Comparison of ENCODE assay signal across 11 mouse cellular contexts in the genomic region with DNA sequence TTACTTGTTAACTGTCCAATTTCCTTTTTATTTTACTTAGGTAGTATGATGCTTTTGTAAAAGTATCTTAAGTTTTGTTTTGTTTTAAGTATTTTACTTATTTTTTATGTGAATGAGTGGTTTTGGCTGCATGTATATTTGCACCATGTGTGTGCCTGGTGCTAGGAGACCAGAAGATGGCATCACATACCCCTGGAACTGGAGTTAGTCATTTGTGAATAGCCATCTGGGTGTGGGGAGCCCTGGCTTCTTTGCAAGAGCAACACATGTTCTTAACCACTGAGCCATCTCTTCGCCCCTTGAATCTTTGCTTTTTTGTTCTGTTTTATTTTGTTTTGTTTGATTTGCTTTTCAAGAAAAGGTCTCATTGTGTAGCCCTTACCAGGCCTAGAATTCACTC. TPM values are rescaled to one million over a fixed set of nuclear protein-coding genes. Genes with fewer than 3 reads are reported as not detected.
A peak's percentile ranks its signal among the peaks of the same experiment; 100 is the strongest.
DNase-seq lines count a peak whose midpoint lies in the region; ATAC-seq lines count a peak whose summit lies in the region.
"Had no signal": no experiment of that assay in that cellular context is flagged by ENCODE, and none has a peak within 500 bp of the region (broad histone marks: within the 10 kb centered on the region; RNA-seq: fewer than 3 reads in every experiment).

No protein-coding gene starts in this region.

- no peak for ATAC-seq in heart, embryonic 14.5 days (ENCODE audit: insufficient number of reproducible peaks, insufficient read depth, low FRiP score, low read depth)
- no peak for ATAC-seq in lung, embryonic 15.5 days (ENCODE audit: borderline replicate concordance, extremely low read depth, low FRiP score, low TSS enrichment)
- ATAC-seq in embryonic facial prominence, embryonic 13.5 days (ENCODE audit: insufficient number of reproducible peaks, insufficient read depth, low FRiP score, low TSS enrichment, low read depth): no peak

- no peak overlapping the region for H3K9ac ChIP-seq in heart, embryonic 14.5 days (ENCODE audit: low read length)
- H3K9ac ChIP-seq in lung, embryonic 15.5 days: no peak overlapping the region
- no peak overlapping the region for H3K9ac ChIP-seq in embryonic facial prominence, embryonic 13.5 days

- no peaks in the 10 kb centered on the region for H3K9me3 ChIP-seq in heart, embryonic 14.5 days (ENCODE audit: control insufficient read depth, low read length)
- H3K9me3 ChIP-seq in lung, embryonic 15.5 days: no peaks in the 10 kb centered on the region
- no peaks in the 10 kb centered on the region for H3K9me3 ChIP-seq in embryonic facial prominence, embryonic 13.5 days

- 83% methylated on average over 1 of the region's 1 CpGs for WGBS in heart, embryonic 14.5 days
- WGBS in lung, embryonic 15.5 days: 88% methylated on average over 1 of the region's 1 CpGs
- WGBS in embryonic facial prominence, embryonic 13.5 days: 95% methylated on average over 1 of the region's 1 CpGs

- H3K4me2 ChIP-seq in heart, embryonic 14.5 days (ENCODE audit: low read length): peak overlapping the region; percentile 74
- peak overlapping the region; percentile 55; the same call in 1 of the 2 replicates for H3K4me2 ChIP-seq in lung, embryonic 15.5 days
- H3K4me2 ChIP-seq in embryonic facial prominence, embryonic 13.5 days: peak overlapping the region; percentile 71

- intact Hi-C loops in heart, postnatal 25 days (cut with DNase I): loop anchor here (5.0 kb wide), 1 partner anchor 99 kb away; no protein-coding TSS in a partner anchor

- peaks cover 46% of the 10 kb centered on the region for H3K36me3 ChIP-seq in heart, embryonic 14.5 days (ENCODE audit: control insufficient read depth, insufficient read depth, low read length)
- H3K36me3 ChIP-seq in lung, embryonic 15.5 days: peaks cover 21% of the 10 kb centered on the region
- peaks cover 30% of the 10 kb centered on the region for H3K36me3 ChIP-seq in embryonic facial prominence, embryonic 13.5 days

- peaks cover 2 to 32% of the 10 kb centered on the region in 2 experiments for H3K4me1 ChIP-seq in heart, embryonic 14.5 days (ENCODE audit: control insufficient read depth in 2 of 2, insufficient read depth in 2 of 2, low read length in 2 of 2)
- H3K4me1 ChIP-seq in lung, embryonic 15.5 days: peaks cover 20% of the 10 kb centered on the region
- H3K4me1 ChIP-seq in embryonic facial prominence, embryonic 13.5 days: peaks cover 27% of the 10 kb centered on the region

- H3K27ac ChIP-seq in heart, embryonic 14.5 days (replicated peaks in 1 of 2; ENCODE audit: control insufficient read depth in 1 of 2, insufficient read depth in 1 of 2, low read depth in 2 of 2, low read length in 2 of 2): no peak overlapping the region
- no peak overlapping the region for H3K27ac ChIP-seq in lung, embryonic 15.5 days
- H3K27ac ChIP-seq in embryonic facial prominence, embryonic 13.5 days: peak overlapping the region; percentile 7; the same call in 1 of the 2 replicates

- H3K27me3 ChIP-seq in heart, embryonic 14.5 days (ENCODE audit: control insufficient read depth, insufficient read depth, low read length): no peaks in the 10 kb centered on the region
- no peaks in the 10 kb centered on the region for H3K27me3 ChIP-seq in lung, embryonic 15.5 days
- no peaks in the 10 kb centered on the region for H3K27me3 ChIP-seq in embryonic facial prominence, embryonic 13.5 days

- H3K4me3 ChIP-seq in heart, embryonic 14.5 days (ENCODE audit: control insufficient read depth in 1 of 2, insufficient read depth in 1 of 2, low read depth in 1 of 2, low read length in 2 of 2): peak overlapping the region in 1 of 2 experiments; percentile 17; a peak in 2 of 4 replicates
- no peak overlapping the region for H3K4me3 ChIP-seq in lung, embryonic 15.5 days
- H3K4me3 ChIP-seq in embryonic facial prominence, embryonic 13.5 days: no peak overlapping the region

- DNase-seq in heart, postnatal 25 days (ENCODE audit: low spot score): no peak
- no peak for DNase-seq in lung, postnatal 25 days (ENCODE audit: low spot score)
- DNase-seq in gastrocnemius, postnatal 25 days: no peak
- no peak for DNase-seq in thymus, postnatal 4 days
- no peak for DNase-seq in thymus, postnatal 0 days (ENCODE audit: low spot score)
- DNase-seq: heart, postnatal 14 days; kidney, postnatal 25 days; left cerebral cortex, postnatal 4 days had no signal

RNA-seq across cellular contexts. Expression of gene Slf2, which starts 2.2 kb away (rescaled TPM):
- polyA plus RNA-seq in heart, embryonic 14.5 days (2014; fragmentation: Nextera tagmentation; extraction: Ambion mirVana): 46.4 and 47.0 TPM in 2 replicates
- 10 to 100 TPM; 18.4 to 22.0 TPM for total RNA-seq in heart, postnatal 25 days (2021)
- 26.0 and 29.4 TPM in 2 replicates for polyA plus RNA-seq in lung, embryonic 15.5 days (2015; fragmentation: Nextera tagmentation; extraction: Ambion mirVana)
- 30.2 and 37.0 TPM in 2 replicates for polyA plus RNA-seq in embryonic facial prominence, embryonic 13.5 days (2015; fragmentation: Nextera tagmentation; extraction: Ambion mirVana)
- 10 to 100 TPM; 11.1 to 11.7 TPM for total RNA-seq in gastrocnemius, postnatal 25 days (2021)
- 16.7 and 17.3 TPM in 2 replicates for polyA plus RNA-seq in thymus, postnatal 0 days (2015; fragmentation: Nextera tagmentation; extraction: Ambion mirVana)

RNA-seq across cellular contexts. Expression of gene Sema4g, which starts 55.8 kb away (rescaled TPM):
- 0.80 and 0.92 TPM in 2 replicates for polyA plus RNA-seq in heart, embryonic 14.5 days (2014; fragmentation: Nextera tagmentation; extraction: Ambion mirVana)
- under 1 TPM; 0.26 to 0.39 TPM for total RNA-seq in heart, postnatal 25 days (2021)
- 1.3 and 1.7 TPM in 2 replicates for polyA plus RNA-seq in lung, embryonic 15.5 days (2015; fragmentation: Nextera tagmentation; extraction: Ambion mirVana)
- polyA plus RNA-seq in embryonic facial prominence, embryonic 13.5 days (2015; fragmentation: Nextera tagmentation; extraction: Ambion mirVana): 7.1 and 7.6 TPM in 2 replicates
- under 1 TPM; 0.19 to 0.33 TPM for total RNA-seq in gastrocnemius, postnatal 25 days (2021)
- 0.62 and 1.2 TPM in 2 replicates for polyA plus RNA-seq in thymus, postnatal 0 days (2015; fragmentation: Nextera tagmentation; extraction: Ambion mirVana)
